Mouse (Mus musculus) small intestine, adult 10 weeks (tissue): ENCODE measurements around the gene Zfp385c. TPM values are rescaled to one million over a fixed set of nuclear protein-coding genes. Genes with fewer than 3 reads are reported as not detected.

Source experiments
- polyA plus RNA-seq: library from polyadenylated mRNA; stranded (reverse); fragments of 350-450 nt; fragmentation: Illumina TruSeq; extraction: RNeasy Lipid Tissue Mini Kit (QIAGEN cat#74804); gene quantifications from one replicate; pipeline ENCODE4 v1.2.3, GENCODE M21; 2014; ENCODE audit warnings: low replicate concordance

Zfp385c gene
- polyA plus RNA-seq = not detected

DNA sequence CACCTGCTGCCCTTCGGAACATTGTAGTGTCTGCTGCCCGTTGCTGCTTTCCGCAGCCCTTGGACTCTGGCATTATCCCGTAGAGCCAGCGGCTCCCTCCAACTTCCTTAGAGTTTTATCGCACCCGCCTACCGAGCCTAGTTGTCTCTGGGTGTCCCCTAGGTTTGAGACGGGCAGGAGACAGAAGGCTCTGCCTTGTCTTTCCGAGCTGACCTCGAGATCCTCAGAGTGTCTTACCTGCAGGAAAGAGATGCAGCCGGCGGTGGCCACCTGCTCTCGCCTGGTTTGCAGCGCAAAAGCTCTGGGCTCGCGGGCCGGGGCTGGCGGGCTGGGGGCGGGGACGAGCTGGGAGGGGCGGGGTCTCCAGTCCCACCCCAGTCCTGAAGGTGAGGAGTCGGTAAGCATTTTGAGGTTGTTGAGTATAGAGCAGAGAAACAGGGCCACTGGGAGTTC is at the start of gene Zfp385c:
Zfp385c (minus strand) TSS at position 292 of the 453 bp plus-strand sequence.

DNA sequence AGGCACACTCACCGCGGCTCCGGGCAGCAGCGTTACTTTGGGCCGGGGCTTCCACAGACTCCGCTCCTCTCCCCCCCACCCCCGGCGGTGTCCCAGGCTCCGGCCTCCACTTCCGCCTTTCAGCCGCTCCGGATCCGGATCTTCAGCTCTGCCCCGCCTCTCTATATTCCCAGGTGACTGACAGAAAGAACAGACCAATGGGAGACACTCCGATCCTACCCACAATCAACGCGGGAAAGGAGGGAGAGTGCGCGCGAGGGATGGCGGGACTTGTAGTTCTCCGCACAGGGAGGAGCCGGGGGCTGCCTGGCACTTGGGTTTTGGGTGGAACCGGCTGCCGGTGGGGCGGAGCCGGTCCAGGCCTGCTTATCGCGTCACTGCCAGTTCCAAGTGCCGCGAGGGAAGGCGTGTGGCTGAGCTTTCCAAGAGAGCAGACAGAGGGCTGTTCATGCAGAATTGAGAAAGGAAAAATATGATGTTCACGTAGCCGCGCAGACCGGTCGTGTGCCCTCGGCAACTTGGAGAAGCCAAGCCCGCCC is 45.9 kb upstream of the Zfp385c start, which contains the start of gene Rab5c:
Rab5c (minus strand) TSS at position 150 of the 539 bp plus-strand sequence.

DNA sequence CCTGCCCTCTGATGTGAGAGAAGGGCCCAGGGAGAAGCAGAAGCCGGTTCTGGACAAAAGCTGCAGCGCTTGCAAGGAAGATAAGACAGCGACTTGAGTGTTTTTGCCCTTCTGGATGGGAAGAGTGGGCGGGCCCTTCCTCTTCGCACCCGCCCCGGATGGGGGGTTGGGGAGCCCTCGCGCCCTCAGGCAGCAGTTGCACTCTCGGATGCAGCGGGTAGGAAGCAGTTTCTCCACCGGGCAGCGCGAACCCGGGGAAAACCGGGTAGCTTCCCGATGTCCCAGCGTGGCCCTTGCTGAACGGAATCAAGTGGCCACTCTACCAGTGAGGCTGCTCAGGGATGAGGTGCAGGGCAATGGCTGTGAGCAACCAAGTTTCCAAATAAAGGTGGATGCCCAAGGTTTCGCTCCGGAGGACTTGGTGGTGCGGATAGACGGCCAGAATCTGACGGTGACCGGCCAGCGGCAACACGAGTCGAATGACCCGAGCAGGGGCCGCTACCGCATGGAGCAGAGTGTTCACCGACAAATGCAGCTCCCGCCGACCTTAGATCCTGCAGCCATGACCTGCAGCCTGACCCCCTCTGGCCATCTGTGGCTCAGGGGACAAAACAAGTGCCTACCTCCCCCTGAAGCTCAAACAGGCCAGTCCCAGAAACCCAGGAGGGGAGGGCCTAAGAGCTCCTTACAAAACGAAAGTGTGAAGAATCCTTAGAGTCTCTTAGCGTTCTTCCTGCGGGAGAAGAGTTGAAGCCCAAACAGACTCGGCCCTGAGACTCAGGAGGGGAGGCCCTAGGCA is 21.7 kb upstream of the Zfp385c start, which contains the start of gene Hspb9:
Hspb9 (plus strand) TSS at position 116 of the 799 bp plus-strand sequence.

DNA sequence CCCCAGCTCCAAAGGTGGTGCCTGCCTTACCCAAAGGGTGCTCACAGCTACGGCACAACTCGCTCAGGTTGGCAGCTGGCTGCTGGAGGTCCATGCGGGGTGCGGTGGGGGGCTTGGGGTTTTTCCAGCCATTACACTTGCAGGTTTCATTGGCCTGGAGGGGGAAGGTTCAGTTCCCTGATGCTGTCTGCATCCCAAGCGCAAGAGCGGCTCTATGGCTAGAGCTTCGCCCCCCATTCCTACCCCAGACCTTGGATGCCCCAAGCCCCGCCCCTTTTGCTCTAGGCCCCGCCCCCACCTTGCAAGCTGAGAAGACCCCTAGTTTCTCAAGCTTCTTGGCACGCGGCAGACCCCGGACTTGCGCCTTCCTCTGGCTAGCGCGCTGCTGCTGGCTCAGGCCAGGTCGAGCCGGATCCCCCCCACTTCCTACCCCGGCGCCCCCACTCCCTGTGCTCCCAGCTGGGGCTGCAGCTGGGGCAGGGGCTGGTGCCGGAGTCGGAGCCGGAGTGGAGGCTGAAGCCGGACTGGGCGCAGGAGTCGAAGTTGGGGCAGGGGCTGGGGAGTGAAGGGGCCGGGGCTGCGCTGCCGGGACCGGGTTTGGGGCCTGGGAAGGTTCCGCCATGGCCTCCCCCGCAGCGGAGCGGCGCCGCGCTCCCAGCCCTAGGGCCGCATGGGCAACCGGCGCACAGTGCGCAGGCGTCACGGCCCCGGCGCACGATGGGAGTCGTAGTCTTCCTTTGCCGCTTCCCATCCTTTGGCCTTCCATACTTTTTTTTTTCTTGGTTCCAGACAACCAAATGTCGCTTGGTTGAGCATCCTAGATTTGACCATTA is 19.7 kb upstream of the Zfp385c start, which contains the start of gene Kat2a:
Kat2a (minus strand) TSS at position 683 of the 833 bp plus-strand sequence.

DNA sequence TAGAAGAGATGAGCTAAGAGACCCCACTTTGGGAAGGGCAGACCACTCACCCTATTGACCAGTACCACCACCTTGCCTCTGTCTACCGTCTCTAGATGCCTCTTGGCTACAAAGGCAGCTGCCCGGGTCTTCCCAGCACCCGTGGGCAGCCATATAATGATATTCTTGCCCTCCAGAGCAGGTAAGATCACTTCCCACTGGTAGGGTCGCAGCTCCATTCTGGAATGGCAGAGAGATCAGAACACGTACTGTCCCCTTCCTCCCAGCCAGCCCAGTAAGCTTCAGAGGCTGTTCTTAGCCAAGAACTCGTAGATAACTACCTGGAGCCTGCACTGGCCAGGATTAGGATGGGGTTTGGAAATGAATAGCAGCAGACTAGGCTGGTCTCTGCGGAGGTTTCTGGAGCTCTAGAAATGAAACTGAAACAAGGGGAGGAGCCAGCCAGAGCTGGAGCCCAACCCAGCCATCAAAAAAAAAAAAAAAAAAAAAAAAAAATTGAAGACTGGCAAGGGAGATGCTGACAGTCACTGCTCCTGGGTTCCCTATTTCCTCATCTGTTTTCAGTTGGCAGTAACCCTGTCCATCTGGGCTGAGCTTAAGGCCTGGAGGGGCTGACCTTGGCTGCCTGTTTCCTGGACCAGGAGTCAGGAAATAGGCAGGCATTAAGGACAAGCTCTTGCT is 11.7 kb upstream of the Zfp385c start, which contains the start of gene Dhx58:
Dhx58 (minus strand) TSS at position 421 of the 681 bp plus-strand sequence.

DNA sequence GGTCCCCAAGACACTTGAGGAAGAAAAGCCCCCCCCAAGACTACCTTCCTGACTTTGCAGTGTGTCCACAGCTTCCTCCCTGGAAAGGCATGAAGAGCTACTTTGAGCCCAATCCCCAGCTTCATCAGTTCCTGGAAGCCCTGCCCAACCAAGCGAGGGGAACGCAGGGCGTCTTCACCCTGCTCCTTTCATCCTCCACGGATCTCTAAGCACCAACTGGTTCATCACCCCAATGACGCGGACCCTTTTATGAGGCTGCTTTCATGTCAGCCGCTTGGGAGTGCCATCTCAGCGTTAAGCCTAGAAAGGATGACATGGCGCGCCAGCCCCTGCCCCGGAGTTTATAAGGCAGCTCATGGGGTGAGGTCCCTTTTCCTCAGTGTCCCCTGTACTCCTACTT is 72.3 kb downstream of the Zfp385c start, which contains the start of gene Dnajc7:
Dnajc7 (minus strand) TSS at position 187 of the 400 bp plus-strand sequence.

DNA sequence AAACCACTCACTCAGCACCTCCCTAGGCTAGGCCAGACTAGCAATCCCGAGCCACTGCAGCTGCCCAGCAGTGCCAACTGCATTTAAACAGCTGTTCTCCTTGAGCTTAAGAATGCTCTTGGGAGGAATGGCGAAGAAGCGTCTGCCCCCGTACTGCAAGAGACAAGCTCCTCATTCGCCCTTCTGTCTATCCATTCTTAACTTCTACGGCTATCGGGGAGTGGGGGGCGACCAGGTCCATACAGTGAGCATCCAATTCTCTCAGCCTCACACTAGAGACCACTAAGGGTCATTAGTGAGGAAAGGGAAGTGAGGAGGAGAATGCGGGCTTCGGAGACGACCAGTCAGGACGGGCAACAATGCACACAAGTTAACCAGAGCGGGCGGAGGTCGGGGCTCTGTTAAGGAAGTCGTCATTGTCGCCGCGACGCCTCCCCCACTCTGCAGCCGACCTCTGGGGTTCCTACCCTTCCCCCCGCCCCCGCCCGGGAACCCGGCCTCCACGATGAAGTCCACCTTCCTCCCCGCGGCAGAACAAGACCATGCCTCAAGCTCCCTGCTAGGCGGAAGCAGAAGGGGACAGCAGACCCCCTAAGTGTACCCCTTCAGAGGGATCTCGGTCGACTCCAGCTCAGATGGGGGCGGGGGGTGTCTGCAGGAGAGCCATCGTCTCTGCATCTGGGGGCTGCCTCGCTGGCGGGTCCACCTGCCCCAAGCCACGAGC is 73.3 kb downstream of the Zfp385c start, which contains the start of gene Nkiras2:
Nkiras2 (plus strand) TSS at position 484 of the 724 bp plus-strand sequence.

Other genes with a start within 250 kb of the Zfp385c start
- gene Klhl11, start 219.7 kb downstream of the Zfp385c start, polyA plus RNA-seq = 2.3 TPM
- gene Acly, start 164.5 kb downstream of the Zfp385c start, polyA plus RNA-seq = 28.1 TPM
- gene Ttc25, start 146.8 kb downstream of the Zfp385c start, polyA plus RNA-seq = not detected
- gene Cnp, start 117.6 kb downstream of the Zfp385c start, polyA plus RNA-seq = 3.5 TPM
- gene Nkiras2, start 73.2 kb downstream of the Zfp385c start, polyA plus RNA-seq = 2.9 TPM
- gene Dnajc7, start 72.3 kb downstream of the Zfp385c start, polyA plus RNA-seq = 243 TPM
- gene Dhx58, start 11.8 kb upstream of the Zfp385c start, polyA plus RNA-seq = 0.45 TPM
- 0.48 TPM for gene Kat2a, start 20.0 kb upstream of the Zfp385c start, polyA plus RNA-seq
- not detected for gene Hspb9, start 21.4 kb upstream of the Zfp385c start, polyA plus RNA-seq
- 45.0 TPM for gene Rab5c, start 45.8 kb upstream of the Zfp385c start, polyA plus RNA-seq
- gene Kcnh4, start 67.5 kb upstream of the Zfp385c start, polyA plus RNA-seq = not detected
- gene Hcrt, start 70.5 kb upstream of the Zfp385c start, polyA plus RNA-seq = not detected
- 1.7 TPM for gene Ghdc, start 78.5 kb upstream of the Zfp385c start, polyA plus RNA-seq
- gene Stat5b, start 158.3 kb upstream of the Zfp385c start, polyA plus RNA-seq = 2.1 TPM
- gene Stat5a, start 166.9 kb upstream of the Zfp385c start, polyA plus RNA-seq = 1.2 TPM
- gene Stat3, start 247.1 kb upstream of the Zfp385c start, polyA plus RNA-seq = 18.7 TPM